Mouse (Mus musculus) heart, embryonic 13.5 days (tissue): Measurements from ENCODE around the gene Pnpla3. TPM values are rescaled to one million over a fixed set of nuclear protein-coding genes. Genes with fewer than 3 reads are reported as not detected.
A peak's percentile ranks its signal among the peaks of the same experiment; 100 is the strongest.

ENCODE experiments used
- ATAC-seq: fragments of 200-750 bp; cut with Nextera tagmentation; 2 replicates; pipeline ENCODE4 v1.8.0; 2017; ENCODE audit warnings: moderate TSS enrichment; ENCODE audit not compliant: insufficient number of reproducible peaks, low FRiP score, low TSS enrichment; ENCODE audit errors: extremely low read depth
- H3K27ac ChIP-seq: fragments of 300-500 bp; sonication (generic); replicated peaks from 2 replicates; pipeline ENCODE4 v1.5.1; 2015; ENCODE audit warnings: moderate library complexity, mild to moderate bottlenecking, inconsistent platforms
- H3K27me3 ChIP-seq: fragments of 300-500 bp; sonication (generic); replicated peaks from 2 replicates; pipeline ENCODE4 v1.6.1; 2015; ENCODE audit warnings: mild to moderate bottlenecking, inconsistent platforms
- H3K36me3 ChIP-seq: fragments of 300-500 bp; sonication (generic); 2 replicates; pipeline ENCODE4 v1.6.1; 2015; ENCODE audit warnings: mild to moderate bottlenecking, inconsistent platforms
- H3K4me1 ChIP-seq: fragments of 300-500 bp; sonication (generic); 2 replicates; pipeline ENCODE4 v1.6.1; 2015; ENCODE audit warnings: inconsistent platforms
- H3K4me2 ChIP-seq: fragments of 300-500 bp; sonication (generic); 2 replicates; pipeline ENCODE4 v1.6.1; 2015; ENCODE audit warnings: inconsistent platforms, mild to moderate bottlenecking, moderate library complexity
- H3K4me3 ChIP-seq: fragments of 300-500 bp; sonication (generic); 2 replicates; pipeline ENCODE4 v1.5.1; 2015; ENCODE audit warnings: moderate library complexity, mild to moderate bottlenecking, inconsistent platforms
- H3K9ac ChIP-seq: fragments of 300-500 bp; sonication (generic); 2 replicates; pipeline ENCODE4 v1.6.1; 2015; ENCODE audit warnings: inconsistent platforms, mild to moderate bottlenecking, moderate library complexity
- H3K9me3 ChIP-seq: fragments of 300-500 bp; sonication (generic); 2 replicates; pipeline ENCODE4 v1.6.1; 2016; ENCODE audit warnings: inconsistent platforms
- WGBS: fragments of 180-500 bp; shearing (Covaris S2); methylation state at CpG from one replicate; pipeline ENCODE4 v1.1.7; 2015; ENCODE audit warnings: mixed read lengths; 5-methylcytosine and 5-hydroxymethylcytosine counted together
- polyA plus RNA-seq: library from polyadenylated mRNA; unstranded; fragments of >200 nt; fragmentation: Nextera tagmentation; extraction: Ambion mirVana; gene quantifications from 2 replicates; pipeline ENCODE4 v1.2.1, GENCODE M21; 2015

Gene Pnpla3
- polyA plus RNA-seq, 1 experiment from 2014 or later, result 0.94 TPM

DNA sequence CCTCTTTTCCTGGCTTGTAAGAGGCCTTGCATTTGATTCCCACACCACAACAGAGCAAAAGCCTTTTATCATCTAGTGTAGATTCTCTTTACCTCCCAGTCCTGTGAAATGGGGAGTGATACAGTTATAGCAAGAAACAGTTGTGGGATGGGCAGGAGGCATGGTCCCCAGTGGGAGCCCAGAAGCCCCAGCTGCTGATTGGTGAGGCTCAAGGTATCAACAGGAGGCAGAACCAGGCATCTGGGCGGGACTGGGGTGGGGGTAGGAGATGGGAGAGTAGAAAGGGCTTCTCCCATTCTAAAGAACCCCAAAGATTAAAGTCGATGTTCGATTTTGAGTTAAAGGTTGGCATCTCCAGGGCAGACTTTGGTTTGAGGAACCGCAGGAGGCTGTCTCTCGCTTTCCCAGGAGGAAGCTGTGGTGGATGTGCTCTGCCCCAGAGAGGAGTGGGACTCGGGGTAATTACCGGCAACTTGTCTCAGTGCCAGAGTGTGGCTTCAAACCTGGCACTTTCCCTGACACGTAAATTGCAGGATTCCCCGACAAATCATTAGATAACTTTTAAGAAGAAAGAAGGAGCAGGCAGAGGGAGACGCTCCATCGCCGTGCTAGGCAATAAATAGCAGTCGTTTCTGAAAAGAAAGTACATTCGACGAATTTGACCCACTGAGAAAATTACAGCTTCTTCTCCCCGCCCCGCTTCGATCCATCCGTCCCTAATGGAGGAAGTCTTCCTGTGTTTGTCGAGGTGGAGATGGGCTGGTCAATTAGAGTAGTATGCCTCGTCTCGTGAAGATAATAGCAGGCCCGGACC, 50.5 kb downstream of the Pnpla3 start:
- ATAC-seq, result no peak
- Histone ChIP-seq H3K9ac (peak overlapping the region; percentile 24), H3K27ac (peak overlapping the region; percentile 79), H3K4me1 (peaks cover 61% of the 10 kb centered on the region), H3K4me2 (peak overlapping the region; percentile 2; the same call in 1 of the 2 replicates), H3K4me3 (no peak overlapping the region), H3K27me3 (no peaks in the 10 kb centered on the region), H3K36me3 (peaks cover 22% of the 10 kb centered on the region), H3K9me3 (no peaks in the 10 kb centered on the region)
- WGBS, result 40% methylated on average over 23 of the region's 23 CpGs

GRCm38 (mm10) chr15:84218783-84219271, 51.2 kb downstream of the Pnpla3 start:
- Histone ChIP-seq H3K4me2 (peak overlapping the region; percentile 2; the same call in 1 of the 2 replicates), H3K9ac (peak overlapping the region; percentile 24; the same call in 1 of the 2 replicates), H3K9me3 (no peaks in the 10 kb centered on the region), H3K27me3 (no peaks in the 10 kb centered on the region), H3K4me1 (peaks cover 63% of the 10 kb centered on the region), H3K4me3 (no peak overlapping the region), H3K36me3 (peaks cover 16% of the 10 kb centered on the region), H3K27ac (peak overlapping the region; percentile 79)
- no peak for ATAC-seq
- WGBS, result 20% methylated on average over 9 of the region's 9 CpGs

DNA sequence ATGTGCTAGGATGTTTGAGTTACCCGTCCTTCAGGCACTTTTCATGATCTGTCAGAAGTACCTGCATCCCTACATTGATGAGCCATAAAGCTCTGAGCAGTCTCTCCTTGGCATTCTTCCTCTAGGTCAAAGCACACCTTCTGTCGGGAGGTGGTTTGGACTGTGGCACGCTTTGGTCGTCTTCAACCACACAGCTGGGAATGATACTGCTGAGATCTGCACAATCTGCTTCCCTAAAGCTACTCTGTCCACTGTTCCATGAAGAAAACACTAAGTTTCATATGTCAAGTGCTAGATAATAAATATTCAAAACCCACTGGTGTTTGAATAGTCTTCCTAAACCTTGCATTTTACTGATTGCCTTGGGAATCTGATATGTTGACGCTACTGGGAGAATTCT, 53.9 kb downstream of the Pnpla3 start:
- ATAC-seq, result no peak
- no peaks in the 10 kb centered on the region for H3K9me3 ChIP-seq
- H3K36me3 ChIP-seq, result no peaks in the 10 kb centered on the region
- WGBS, result 66% methylated on average over 5 of the region's 5 CpGs
- no peak overlapping the region for H3K4me2 ChIP-seq
- no peak overlapping the region for H3K27ac ChIP-seq
- 0 out of 2 replicates have a peak, but pooled peaks cover 6% of the 10 kb centered on the region for H3K27me3 ChIP-seq
- H3K4me1 ChIP-seq, result peaks cover 50% of the 10 kb centered on the region
- H3K4me3 ChIP-seq, result no peak overlapping the region
- H3K9ac ChIP-seq, result no peak overlapping the region

DNA sequence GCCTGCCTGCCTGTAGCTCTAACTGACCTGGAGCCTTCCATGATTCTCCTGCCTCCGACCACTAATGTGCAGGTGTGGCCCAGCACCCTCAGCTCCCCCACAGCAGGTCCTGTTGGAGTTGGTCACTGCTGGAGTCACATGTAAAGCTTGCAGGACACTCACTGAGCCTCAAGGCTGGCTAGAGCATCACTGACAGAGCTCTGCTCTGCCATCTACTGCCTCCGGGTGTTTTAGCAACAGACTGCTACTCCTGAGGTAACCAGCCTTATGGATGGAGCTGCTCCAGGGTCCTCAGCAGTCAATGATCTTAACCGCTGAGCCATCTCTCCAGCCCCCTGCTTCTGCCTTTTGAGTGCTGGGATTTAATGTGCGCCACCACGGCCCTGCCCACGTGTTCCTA, 55.8 kb downstream of the Pnpla3 start:
- Histone ChIP-seq H3K9me3 (no peaks in the 10 kb centered on the region), H3K27me3 (0 out of 2 replicates have a peak, but pooled peaks cover 6% of the 10 kb centered on the region), H3K4me3 (no peak overlapping the region), H3K27ac (no peak overlapping the region), H3K36me3 (no peaks in the 10 kb centered on the region), H3K4me2 (no peak overlapping the region), H3K9ac (no peak overlapping the region; the same call in 1 of the 2 replicates), H3K4me1 (peaks cover 37% of the 10 kb centered on the region)
- ATAC-seq, result no peak
- WGBS, result 29% methylated on average over 6 of the region's 6 CpGs

DNA sequence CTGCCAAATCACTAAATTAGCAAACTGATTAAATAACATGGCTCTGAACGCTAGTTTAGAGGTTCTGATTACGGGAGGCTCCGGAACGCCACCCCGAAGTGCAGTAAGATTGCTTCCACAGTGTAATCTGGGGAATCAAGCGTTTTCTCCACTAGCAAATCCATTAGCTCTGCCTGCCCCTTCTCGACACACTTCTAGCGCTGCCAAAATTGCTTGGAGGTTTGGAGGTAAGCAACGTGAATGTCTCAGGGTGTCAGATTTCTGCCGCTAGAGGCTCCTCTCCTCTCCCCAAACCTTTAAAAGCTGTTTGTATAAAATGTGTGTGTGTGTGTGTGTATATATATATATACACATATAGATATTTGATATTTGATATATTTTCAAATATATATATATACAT, 57.1 kb downstream of the Pnpla3 start:
- no peak for ATAC-seq
- Histone ChIP-seq H3K27ac (no peak overlapping the region), H3K4me3 (no peak overlapping the region), H3K4me1 (peaks cover 23% of the 10 kb centered on the region), H3K9ac (no peak overlapping the region), H3K36me3 (no peaks in the 10 kb centered on the region), H3K9me3 (no peaks in the 10 kb centered on the region), H3K27me3 (0 out of 2 replicates have a peak, but pooled peaks cover 6% of the 10 kb centered on the region), H3K4me2 (no peak overlapping the region)
- WGBS, result 37% methylated on average over 10 of the region's 10 CpGs

GRCm38 (mm10) chr15:84226918-84227317, 59.3 kb downstream of the Pnpla3 start:
- peaks cover 37% of the 10 kb centered on the region for H3K4me1 ChIP-seq
- H3K27me3 ChIP-seq, result 0 out of 2 replicates have a peak, but pooled peaks cover 6% of the 10 kb centered on the region
- no peaks in the 10 kb centered on the region for H3K36me3 ChIP-seq
- no peak overlapping the region for H3K27ac ChIP-seq
- 83% methylated on average over 15 of the region's 15 CpGs for WGBS
- no peak for ATAC-seq
- H3K9ac ChIP-seq, result no peak overlapping the region
- H3K9me3 ChIP-seq, result no peaks in the 10 kb centered on the region
- no peak overlapping the region for H3K4me2 ChIP-seq
- H3K4me3 ChIP-seq, result no peak overlapping the region

DNA sequence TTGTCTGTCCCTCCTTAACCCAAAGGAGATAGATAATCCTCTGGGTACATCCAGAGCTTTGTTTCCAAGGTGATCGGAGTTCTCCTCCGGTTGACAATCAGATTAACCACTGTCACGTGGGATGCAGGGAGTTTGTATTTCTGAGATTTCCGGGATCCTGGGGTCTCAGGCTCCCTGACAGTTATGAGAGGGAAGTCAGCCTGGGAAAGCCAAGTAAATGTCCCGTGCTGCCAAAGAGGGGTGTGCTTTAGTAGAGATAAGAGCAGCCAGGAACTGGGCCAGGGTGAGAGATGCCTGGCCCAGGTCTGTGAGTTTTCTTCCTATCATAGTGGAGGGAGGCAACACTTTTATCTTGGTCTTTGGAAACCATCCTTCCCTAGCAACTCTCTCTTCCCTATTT, 63.0 kb downstream of the Pnpla3 start:
- Histone ChIP-seq H3K9ac (peak overlapping the region; percentile 91), H3K36me3 (peaks cover 8% of the 10 kb centered on the region), H3K4me1 (peaks cover 39% of the 10 kb centered on the region), H3K9me3 (no peaks in the 10 kb centered on the region), H3K4me3 (peak overlapping the region; percentile 80), H3K27ac (peak overlapping the region; percentile 88), H3K27me3 (no peaks in the 10 kb centered on the region), H3K4me2 (peak overlapping the region; percentile 80)
- 8% methylated on average over 5 of the region's 5 CpGs for whole genome bisulfite sequencing
- no peak for ATAC-seq

GRCm38 (mm10) chr15:84231113-84231712, 63.6 kb downstream of the Pnpla3 start:
- Histone ChIP-seq H3K4me1 (peaks cover 39% of the 10 kb centered on the region), H3K27me3 (no peaks in the 10 kb centered on the region), H3K4me2 (peak overlapping the region; percentile 80), H3K36me3 (peaks cover 9% of the 10 kb centered on the region), H3K27ac (peak overlapping the region; percentile 88), H3K9me3 (no peaks in the 10 kb centered on the region), H3K9ac (peak overlapping the region; percentile 91), H3K4me3 (peak overlapping the region; percentile 80)
- 2% methylated on average over 16 of the region's 16 CpGs for WGBS
- ATAC-seq, result 0 out of 2 replicates have a peak, but pooled peaks have one; percentile 52

GRCm38 (mm10) chr15:84231721-84232561, 64.3 kb downstream of the Pnpla3 start, which contains the start of gene Parvb:
TSS of gene Parvb (plus strand) at chr15:84232043.
- Histone ChIP-seq H3K9me3 (no peaks in the 10 kb centered on the region), H3K36me3 (peaks cover 15% of the 10 kb centered on the region), H3K4me3 (peak within 1 kb of the TSS; percentile 80), H3K4me2 (peak within 1 kb of the TSS; percentile 80), H3K27ac (peak within 1 kb of the TSS; percentile 88), H3K4me1 (peaks cover 39% of the 10 kb centered on the region), H3K27me3 (no peaks in the 10 kb centered on the region), H3K9ac (peak within 1 kb of the TSS; percentile 91)
- ATAC-seq, result peak; percentile 58; the same call in 1 of the 2 replicates
- WGBS, result under 1% methylated on average over 53 of the region's 53 CpGs

GRCm38 (mm10) chr15:84232609-84233008, 65.0 kb downstream of the Pnpla3 start:
- no peak for ATAC-seq
- 9% methylated on average over 7 of the region's 8 CpGs for WGBS
- Histone ChIP-seq H3K9ac (peak overlapping the region; percentile 91), H3K27ac (peak overlapping the region; percentile 88), H3K36me3 (peaks cover 15% of the 10 kb centered on the region), H3K27me3 (no peaks in the 10 kb centered on the region), H3K9me3 (no peaks in the 10 kb centered on the region), H3K4me1 (peaks cover 39% of the 10 kb centered on the region), H3K4me3 (peak overlapping the region; percentile 80), H3K4me2 (peak overlapping the region; percentile 80)
